Comparison of ENCODE assay signal across 8 mouse cellular contexts in the genomic region with DNA sequence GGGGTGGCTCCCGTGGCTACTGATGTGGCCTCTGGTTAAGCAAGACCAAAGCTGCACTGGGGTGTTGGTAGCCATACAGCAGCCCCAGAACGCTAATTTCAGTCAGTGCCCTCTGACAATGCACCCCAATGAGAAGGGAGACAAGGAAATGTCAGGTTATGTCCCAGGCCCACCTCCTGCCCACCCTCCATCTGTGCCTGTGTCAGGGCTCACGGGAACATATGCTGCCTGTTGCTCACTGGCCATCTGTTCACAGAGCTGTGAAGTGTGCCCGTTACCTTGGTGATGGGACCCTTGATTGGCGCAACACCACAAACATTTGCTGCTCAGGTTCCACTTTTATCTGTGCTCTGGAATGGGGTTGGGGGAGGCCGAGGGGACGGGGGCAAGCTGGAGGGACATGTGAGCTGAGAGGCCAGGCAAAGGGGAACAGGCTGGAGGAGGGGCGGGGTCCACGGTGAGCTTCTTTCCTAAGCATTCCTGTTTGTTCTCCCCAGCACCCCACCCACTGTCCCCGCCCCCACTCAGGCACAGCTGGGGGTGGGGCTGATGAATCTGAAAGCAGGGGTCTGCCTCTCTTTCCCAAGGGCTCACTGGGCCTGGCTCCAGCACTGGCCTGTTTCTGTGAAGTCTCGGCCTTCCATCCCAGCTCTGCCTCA. TPM values are rescaled to one million over a fixed set of nuclear protein-coding genes. Genes with fewer than 3 reads are reported as not detected.
DNase-seq lines count a peak whose midpoint lies in the region; ATAC-seq and TF ChIP-seq lines count a peak whose summit lies in the region.

No protein-coding gene starts in this region.

- peak; percentile 96 for ATAC-seq in kidney, embryonic 16.5 days (ENCODE audit: low FRiP score, low TSS enrichment)
- ATAC-seq in limb, embryonic 14.5 days (ENCODE audit: low FRiP score, low read depth), result peak; percentile 88
- peak; percentile 69 for ATAC-seq in neural tube, embryonic 15.5 days (ENCODE audit: low FRiP score)
- no peak for ATAC-seq in erythroid progenitor cell, adult 5-6 weeks (replicated peaks; ENCODE audit: low FRiP score, poor library complexity, severe bottlenecking)

- 7% methylated on average over 11 of the region's 11 CpGs for WGBS in kidney, embryonic 16.5 days
- WGBS in limb, embryonic 14.5 days, result 3% methylated on average over 11 of the region's 11 CpGs
- WGBS in neural tube, embryonic 15.5 days, result 5% methylated on average over 11 of the region's 11 CpGs

- peaks cover 12% of the 10 kb centered on the region for H3K4me1 ChIP-seq in kidney, embryonic 16.5 days (ENCODE audit: insufficient read depth, low read length)
- H3K4me1 ChIP-seq in limb, embryonic 14.5 days (ENCODE audit: control insufficient read depth, insufficient read depth, low read length), result peaks cover 9% of the 10 kb centered on the region; the same call in 1 of the 2 replicates
- peaks cover 14% of the 10 kb centered on the region for H3K4me1 ChIP-seq in neural tube, embryonic 15.5 days

- no peaks in the 10 kb centered on the region for H3K27me3 ChIP-seq in kidney, embryonic 16.5 days (ENCODE audit: insufficient read depth, low read length)
- H3K27me3 ChIP-seq in limb, embryonic 14.5 days (ENCODE audit: control insufficient read depth, insufficient read depth, low read length), result no peaks in the 10 kb centered on the region
- no peaks in the 10 kb centered on the region for H3K27me3 ChIP-seq in neural tube, embryonic 15.5 days (replicated peaks)

- TF ChIP-seq POLR2A in limb, embryonic 14.5 days (IDR thresholded peaks at IDR 0.05; ENCODE audit: borderline replicate concordance, extremely low read depth, insufficient read depth, insufficient read length), result no peak

- peak overlapping the region; percentile 71 for H3K27ac ChIP-seq in kidney, embryonic 16.5 days (ENCODE audit: low read length)
- H3K27ac ChIP-seq in limb, embryonic 14.5 days (replicated peaks; ENCODE audit: low read depth, low read length), result peak overlapping the region; percentile 55; the same call in 1 of the 2 replicates
- H3K27ac ChIP-seq in neural tube, embryonic 15.5 days (replicated peaks), result 0 out of 2 replicates have a peak overlapping the region, but pooled peaks have one; percentile 9

- no peak for DNase-seq in kidney, adult 9 months
- DNase-seq in cerebellum, postnatal 25 days, result peak; percentile 58 to 67
- peak; percentile 19 for DNase-seq in heart, postnatal 4 days
- DNase-seq in limb, embryonic 14.5 days (ENCODE audit: low spot score), result peak; percentile 58
- DNase-seq in adrenal gland, adult 2 months, result no peak

- peak overlapping the region; percentile 19; the same call in 1 of the 2 replicates for H3K4me3 ChIP-seq in kidney, embryonic 16.5 days (ENCODE audit: low read length)
- H3K4me3 ChIP-seq in limb, embryonic 14.5 days (replicated peaks; ENCODE audit: low read length), result no peak overlapping the region
- no peak overlapping the region for H3K4me3 ChIP-seq in neural tube, embryonic 15.5 days (replicated peaks)

- H3K9me3 ChIP-seq in kidney, embryonic 16.5 days (ENCODE audit: low read length), result no peaks in the 10 kb centered on the region
- H3K9me3 ChIP-seq in limb, embryonic 14.5 days (ENCODE audit: control insufficient read depth, low read length), result no peaks in the 10 kb centered on the region
- H3K9me3 ChIP-seq in neural tube, embryonic 15.5 days (replicated peaks), result no peaks in the 10 kb centered on the region

- no peak overlapping the region for H3K9ac ChIP-seq in kidney, embryonic 16.5 days (replicated peaks; ENCODE audit: low read length)
- H3K9ac ChIP-seq in limb, embryonic 14.5 days (ENCODE audit: low read depth, low read length, severe bottlenecking), result peak overlapping the region; percentile 25; the same call in 1 of the 2 replicates
- no peak overlapping the region for H3K9ac ChIP-seq in neural tube, embryonic 15.5 days (replicated peaks)

- H3K4me2 ChIP-seq in kidney, embryonic 16.5 days (replicated peaks; ENCODE audit: low read depth, low read length), result peak overlapping the region; percentile 36
- peak overlapping the region; percentile 40 for H3K4me2 ChIP-seq in limb, embryonic 14.5 days (replicated peaks; ENCODE audit: low read depth, low read length, severe bottlenecking)
- H3K4me2 ChIP-seq in neural tube, embryonic 15.5 days, result peak overlapping the region; percentile 35

- no peaks in the 10 kb centered on the region for H3K36me3 ChIP-seq in kidney, embryonic 16.5 days (ENCODE audit: insufficient read depth, low read length)
- no peaks in the 10 kb centered on the region for H3K36me3 ChIP-seq in limb, embryonic 14.5 days (ENCODE audit: control insufficient read depth, insufficient read depth, low read length)
- no peaks in the 10 kb centered on the region for H3K36me3 ChIP-seq in neural tube, embryonic 15.5 days

RNA-seq across cellular contexts. Expression of a gene that starts 44.6 kb away (rescaled TPM):
- 31.4 and 32.4 TPM in 2 replicates for polyA plus RNA-seq in kidney, embryonic 16.5 days (2015; fragmentation: Nextera tagmentation; extraction: Ambion mirVana)
- total RNA-seq in heart, postnatal 4 days (2021), result 10 to 100 TPM in 1 of 2 experiments, 1 to 10 TPM in 1; 9.2 to 10.5 TPM
- 18.9 and 19.0 TPM in 2 replicates for polyA plus RNA-seq in limb, embryonic 14.5 days (2012; rRNA removed)
- polyA plus RNA-seq in limb, embryonic 14.5 days (2014; fragmentation: Nextera tagmentation; extraction: Ambion mirVana), result 25.7 and 30.7 TPM in 2 replicates
- 43.0 and 44.5 TPM in 2 replicates for polyA plus RNA-seq in neural tube, embryonic 15.5 days (2015; fragmentation: Nextera tagmentation; extraction: Ambion mirVana)
- total RNA-seq in erythroid progenitor cell, adult 5-6 weeks (2015; ENCODE audit: low replicate concordance), result 0.36 and 2.9 TPM in 2 replicates
- total RNA-seq in erythroid progenitor cell, adult 5-6 weeks (2017; ENCODE audit: low replicate concordance), result 2.8 and 5.9 TPM in 2 replicates
- 10 to 100 TPM; 19.8 to 21.8 TPM for total RNA-seq in adrenal gland, adult 2 months (2021)
- 6.7 and 8.5 TPM in 2 replicates for polyA plus RNA-seq in adrenal gland, adult 2 months (2012; rRNA removed)

RNA-seq across cellular contexts. Expression of a gene that starts 59.0 kb away (rescaled TPM):
- 258 and 270 TPM in 2 replicates for polyA plus RNA-seq in kidney, embryonic 16.5 days (2015; fragmentation: Nextera tagmentation; extraction: Ambion mirVana)
- 100 to 1,000 TPM; 141 to 145 TPM for total RNA-seq in heart, postnatal 4 days (2021)
- 146 and 167 TPM in 2 replicates for polyA plus RNA-seq in limb, embryonic 14.5 days (2012; rRNA removed)
- 258 and 282 TPM in 2 replicates for polyA plus RNA-seq in limb, embryonic 14.5 days (2014; fragmentation: Nextera tagmentation; extraction: Ambion mirVana)
- polyA plus RNA-seq in neural tube, embryonic 15.5 days (2015; fragmentation: Nextera tagmentation; extraction: Ambion mirVana), result 247 and 250 TPM in 2 replicates
- 54.8 and 67.9 TPM in 2 replicates for total RNA-seq in erythroid progenitor cell, adult 5-6 weeks (2015; ENCODE audit: low replicate concordance)
- 65.8 and 82.7 TPM in 2 replicates for total RNA-seq in erythroid progenitor cell, adult 5-6 weeks (2017; ENCODE audit: low replicate concordance)
- total RNA-seq in adrenal gland, adult 2 months (2021), result 100 to 1,000 TPM; 156 to 176 TPM
- polyA plus RNA-seq in adrenal gland, adult 2 months (2012; rRNA removed), result 26.0 and 29.3 TPM in 2 replicates

RNA-seq across cellular contexts. Expression of a gene that starts 59.1 kb away (rescaled TPM):
- 52.5 and 58.1 TPM in 2 replicates for polyA plus RNA-seq in kidney, embryonic 16.5 days (2015; fragmentation: Nextera tagmentation; extraction: Ambion mirVana)
- total RNA-seq in heart, postnatal 4 days (2021), result 10 to 100 TPM; 17.2 to 18.0 TPM
- polyA plus RNA-seq in limb, embryonic 14.5 days (2012; rRNA removed), result 67.6 and 68.3 TPM in 2 replicates
- polyA plus RNA-seq in limb, embryonic 14.5 days (2014; fragmentation: Nextera tagmentation; extraction: Ambion mirVana), result 48.3 and 61.7 TPM in 2 replicates
- polyA plus RNA-seq in neural tube, embryonic 15.5 days (2015; fragmentation: Nextera tagmentation; extraction: Ambion mirVana), result 48.8 and 51.7 TPM in 2 replicates
- total RNA-seq in erythroid progenitor cell, adult 5-6 weeks (2015; ENCODE audit: low replicate concordance), result 66.7 and 82.2 TPM in 2 replicates
- 44.2 and 47.7 TPM in 2 replicates for total RNA-seq in erythroid progenitor cell, adult 5-6 weeks (2017; ENCODE audit: low replicate concordance)
- total RNA-seq in adrenal gland, adult 2 months (2021), result 10 to 100 TPM; 23.0 to 33.0 TPM
- polyA plus RNA-seq in adrenal gland, adult 2 months (2012; rRNA removed), result 28.5 and 32.9 TPM in 2 replicates

Comparison
In these comparisons a context has a peak if more than half of its experiments do, and no peak if none do; other contexts are left out.
1. H3K27ac ChIP-seq: peak in every context shown above with its lines; median percentile 71 in kidney, embryonic 16.5 days; 55 in limb, embryonic 14.5 days; 9 in neural tube, embryonic 15.5 days.
2. DNase-seq: peak in cerebellum, postnatal 25 days (2 of 2), heart, postnatal 4 days (single experiment) and limb, embryonic 14.5 days (single experiment); none in kidney, adult 9 months (single experiment) and adrenal gland, adult 2 months (single experiment).
3. Peak in every context shown above with its lines, with median percentiles within 50 percentile points of each other: H3K4me2 ChIP-seq.